Mouse (Mus musculus): ENCODE results near the gene Cd300lg.

The Cd300lg gene

DNA sequence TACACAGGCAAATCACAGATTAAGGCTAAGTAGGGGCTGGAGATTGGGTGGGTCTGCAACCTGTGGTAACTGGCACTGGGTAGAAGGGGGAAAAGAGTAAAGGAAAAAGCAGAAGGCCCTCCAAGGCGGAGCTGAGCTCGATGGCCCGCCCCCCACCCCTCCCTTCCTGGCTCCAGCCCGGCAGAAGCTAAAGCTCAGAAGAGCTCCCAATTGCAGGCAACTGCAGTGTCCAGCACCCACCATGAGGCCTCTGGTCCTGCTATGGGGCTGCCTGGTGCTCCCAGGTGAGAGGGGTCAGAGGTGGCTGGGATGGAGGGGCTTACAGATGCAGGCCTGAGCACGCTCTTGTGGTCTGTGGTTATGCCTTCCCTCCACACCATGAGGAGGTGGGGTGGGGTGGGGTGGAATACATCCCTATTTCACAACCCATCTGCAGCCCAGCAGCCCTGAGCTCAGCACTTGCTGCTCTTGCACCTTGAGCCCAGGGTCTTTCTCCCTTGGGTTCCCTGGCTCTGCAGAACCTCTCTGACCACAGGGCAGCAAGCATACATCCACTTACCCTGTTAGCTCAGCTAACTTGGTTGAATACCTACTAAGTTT, at the start of gene Cd300lg:
Gene Cd300lg (plus strand): TSS at position 160 of the 600 bp plus-strand sequence.
- WGBS, result 67% methylated on average over 5 of the region's 5 CpGs

DNA sequence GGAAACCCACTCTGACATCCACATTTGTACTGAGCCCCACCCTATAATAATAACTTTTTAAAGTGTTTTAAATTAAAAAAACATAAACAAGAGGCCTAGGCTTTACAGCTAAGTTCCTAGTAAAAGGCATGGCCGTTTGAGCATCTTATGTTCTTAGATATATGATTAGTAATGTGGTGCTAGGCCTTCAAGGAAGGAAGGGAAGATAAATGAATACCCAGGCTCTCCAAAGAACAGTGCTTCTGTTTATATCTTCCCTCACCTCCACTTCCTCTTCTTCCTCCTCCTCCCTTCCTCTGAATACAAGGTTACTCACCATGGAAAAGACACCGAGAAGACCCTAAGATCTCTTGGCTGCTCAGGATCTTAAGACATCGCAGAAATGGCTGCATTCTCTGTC, 49.5 kb upstream of the Cd300lg start:
- WGBS, result 63% methylated on average over 3 of the region's 3 CpGs

DNA sequence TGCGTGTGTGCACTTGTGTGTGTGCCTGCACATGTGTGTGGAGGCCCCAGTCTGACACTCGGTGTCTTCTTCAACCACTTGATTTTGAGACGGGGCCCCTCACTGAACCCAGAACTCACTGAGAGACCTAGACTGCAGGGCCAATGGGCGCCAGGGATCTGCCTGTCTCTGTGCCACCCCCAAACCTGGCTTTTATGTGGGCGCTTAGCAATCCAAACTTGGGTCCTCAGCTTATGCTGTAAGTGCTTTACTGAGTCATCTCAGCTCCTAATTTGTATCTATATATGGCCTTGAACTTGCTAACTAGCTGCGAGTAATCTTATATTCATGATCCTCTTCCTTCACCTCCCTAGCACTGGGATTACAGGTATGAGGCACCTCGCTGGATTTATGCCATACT, 48.9 kb upstream of the Cd300lg start:
- WGBS, result 55% methylated on average over 7 of the region's 7 CpGs

GRCm38 (mm10) chr11:101994100-101994499, 47.2 kb upstream of the Cd300lg start:
- WGBS, result 41% methylated on average over 8 of the region's 8 CpGs

DNA sequence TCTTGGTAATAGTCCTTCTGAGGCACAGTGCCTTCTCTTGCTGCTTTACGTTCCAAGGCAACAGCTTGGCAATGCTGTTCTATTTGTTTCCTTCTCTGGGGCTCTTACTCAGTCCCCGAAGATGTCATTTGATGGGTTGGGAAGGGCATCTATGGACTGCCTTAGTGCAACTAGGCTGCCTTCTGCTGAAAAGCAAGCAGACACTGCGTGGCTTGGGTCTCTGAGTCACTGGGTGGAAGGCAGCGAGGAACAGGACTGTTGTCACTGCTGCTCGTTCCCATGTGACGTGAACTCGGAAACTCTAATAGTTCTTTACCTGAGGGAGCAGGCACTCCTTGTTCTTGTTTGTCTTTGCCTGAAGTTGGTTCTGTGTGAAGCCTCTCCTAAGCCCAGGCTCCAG, 45.4 kb upstream of the Cd300lg start:
- WGBS, result 73% methylated on average over 7 of the region's 7 CpGs

GRCm38 (mm10) chr11:101998258-101998657, 43.1 kb upstream of the Cd300lg start:
- 51% methylated on average over 5 of the region's 5 CpGs for WGBS

DNA sequence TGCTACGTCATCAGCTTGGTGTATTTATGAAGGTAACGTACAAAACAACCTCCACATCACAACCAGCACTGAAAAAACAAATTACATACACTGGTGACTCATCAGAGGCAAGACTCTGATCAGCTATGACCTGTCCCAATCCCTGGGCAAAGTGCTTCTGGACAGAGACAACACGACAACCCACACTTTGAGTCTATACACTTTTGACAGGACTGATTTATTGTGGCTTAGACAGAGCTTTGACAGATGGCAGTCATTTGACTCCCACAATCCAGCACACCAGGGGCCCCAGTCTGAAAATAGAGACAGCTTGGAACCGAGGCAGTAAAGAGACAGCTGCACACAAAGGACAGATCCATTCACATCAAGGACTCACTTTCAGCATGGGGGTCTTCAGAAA, 41.8 kb upstream of the Cd300lg start:
- 51% methylated on average over 4 of the region's 4 CpGs for WGBS

- 91% methylated on average over 8 of the region's 8 CpGs for WGBS
These were observed 37.1 kb upstream of the Cd300lg start for GRCm38 (mm10) chr11:102004251-102004650.

- 80% methylated on average over 9 of the region's 9 CpGs for WGBS
These were observed 35.0 kb upstream of the Cd300lg start for GRCm38 (mm10) chr11:102006271-102006670.

DNA sequence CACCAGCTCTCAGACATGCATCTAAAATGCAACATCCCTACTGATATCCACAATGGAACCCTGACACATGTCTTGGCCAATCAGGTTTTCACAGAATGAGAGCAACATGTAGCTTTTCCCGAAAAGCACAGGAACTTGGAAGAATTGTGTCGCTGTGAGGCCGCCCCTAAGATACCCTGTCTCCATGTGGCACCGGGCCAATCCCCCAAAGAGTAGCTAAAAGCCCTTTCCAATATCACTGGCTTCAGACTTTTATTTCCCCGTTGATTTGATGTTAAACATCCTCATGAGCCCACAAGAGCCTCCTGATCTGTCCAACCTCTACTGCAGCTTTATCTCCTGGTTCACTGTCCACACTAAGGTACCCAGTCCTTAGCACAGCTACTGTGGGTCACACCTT, 34.6 kb upstream of the Cd300lg start:
- WGBS, result 74% methylated on average over 5 of the region's 5 CpGs

DNA sequence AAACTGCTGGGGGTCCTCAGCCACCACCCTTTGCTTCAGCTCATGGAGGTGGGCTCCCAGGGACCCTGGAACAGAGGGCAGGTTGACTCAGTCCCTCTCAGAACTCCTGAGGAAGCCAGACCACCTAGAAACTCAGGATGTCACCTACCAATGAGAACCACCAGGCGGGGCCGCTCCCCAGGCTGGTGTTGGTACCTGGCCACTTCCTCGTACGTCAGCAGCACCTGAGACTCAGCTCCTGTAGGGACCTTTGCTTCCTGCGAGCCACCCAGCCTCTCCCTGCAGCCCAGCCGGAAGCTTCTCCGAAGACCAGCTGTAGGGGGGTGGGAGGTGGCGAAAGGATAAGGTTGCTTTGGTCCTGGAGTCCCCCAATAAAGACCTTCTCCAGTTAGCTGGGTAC, 32.9 kb upstream of the Cd300lg start:
- WGBS, result 91% methylated on average over 8 of the region's 8 CpGs

DNA sequence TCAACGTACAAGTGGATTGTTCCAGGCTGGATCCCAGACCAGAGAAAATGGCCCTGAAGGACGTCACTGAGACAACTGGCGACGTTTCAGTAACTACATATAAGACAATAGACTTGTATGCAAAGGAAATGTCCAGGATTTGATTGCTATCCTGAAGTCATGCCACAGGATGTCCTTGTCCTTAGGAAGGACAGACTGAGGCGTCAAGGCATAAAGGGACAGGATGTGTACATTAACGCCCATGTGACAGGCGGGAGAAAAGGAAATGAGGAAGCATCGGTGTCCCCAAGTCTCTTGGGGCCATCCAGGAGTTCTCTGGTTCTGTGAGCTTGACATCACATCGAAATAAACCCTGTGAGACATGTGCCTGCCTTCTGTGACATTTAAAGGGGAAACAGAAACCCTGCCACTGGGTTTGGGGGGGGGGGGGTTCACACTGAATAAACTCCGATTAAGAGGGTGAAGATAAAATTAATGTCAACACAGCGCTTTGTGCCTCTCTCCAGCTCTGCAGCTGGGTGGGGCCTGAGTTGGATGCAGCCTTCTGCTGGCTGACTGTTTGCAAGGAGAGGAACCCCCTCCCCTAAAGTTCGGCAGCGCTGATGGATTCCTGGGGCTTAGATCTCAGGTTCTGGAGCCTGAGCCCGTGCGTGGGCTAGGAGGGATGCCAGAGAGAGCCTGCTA, 32.2 kb upstream of the Cd300lg start:
- 67% methylated on average over 15 of the region's 15 CpGs for WGBS

DNA sequence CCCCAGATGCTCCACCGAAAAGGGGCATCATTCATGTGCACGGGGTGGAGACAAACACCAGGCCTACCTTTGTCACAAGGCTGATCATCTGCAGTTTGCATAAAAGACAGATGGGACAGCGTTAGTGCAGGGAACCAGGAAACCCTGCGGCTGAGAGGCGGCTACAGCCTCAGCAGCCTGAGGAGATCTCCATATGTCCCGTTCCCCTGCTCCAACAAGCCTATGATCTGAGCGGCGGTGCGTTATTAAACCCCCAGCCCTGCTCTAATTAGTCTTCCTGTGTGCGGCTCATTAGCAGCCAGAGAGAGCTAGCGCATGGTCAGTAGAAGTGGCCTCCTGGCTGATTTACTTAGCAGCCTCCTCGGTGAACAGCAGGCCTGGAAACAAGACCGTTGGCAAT, 31.2 kb upstream of the Cd300lg start:
- WGBS, result 41% methylated on average over 13 of the region's 13 CpGs

- 68% methylated on average over 8 of the region's 8 CpGs for WGBS
These were observed 29.8 kb upstream of the Cd300lg start for GRCm38 (mm10) chr11:102011510-102011909.

DNA sequence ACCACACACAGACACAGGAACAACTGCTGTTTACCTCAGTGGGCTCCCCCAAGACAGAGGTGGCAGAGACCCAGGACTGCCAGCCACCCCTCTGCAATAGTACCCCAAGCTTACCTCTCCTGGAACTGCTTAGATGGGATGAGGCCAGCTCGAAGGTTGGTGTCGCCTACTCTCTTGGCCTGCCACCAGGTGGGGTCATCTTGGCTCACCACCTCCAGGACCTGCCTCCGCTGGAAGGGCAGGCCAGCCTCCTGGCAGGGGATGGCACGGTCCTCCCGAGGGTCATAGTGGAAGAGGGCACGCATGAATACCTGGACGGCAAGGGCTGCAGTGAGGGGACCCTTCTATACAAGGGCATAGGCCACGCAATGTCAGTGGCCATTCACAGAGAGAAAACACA, 28.1 kb upstream of the Cd300lg start:
- WGBS, result 85% methylated on average over 8 of the region's 8 CpGs

GRCm38 (mm10) chr11:102015472-102015871, 25.8 kb upstream of the Cd300lg start:
- 72% methylated on average over 6 of the region's 6 CpGs for WGBS

- 62% methylated on average over 1 of the region's 1 CpGs for WGBS
These were observed 25.2 kb upstream of the Cd300lg start for GRCm38 (mm10) chr11:102016136-102016535.

GRCm38 (mm10) chr11:102019736-102020135, 21.6 kb upstream of the Cd300lg start:
- 59% methylated on average over 9 of the region's 9 CpGs for WGBS

DNA sequence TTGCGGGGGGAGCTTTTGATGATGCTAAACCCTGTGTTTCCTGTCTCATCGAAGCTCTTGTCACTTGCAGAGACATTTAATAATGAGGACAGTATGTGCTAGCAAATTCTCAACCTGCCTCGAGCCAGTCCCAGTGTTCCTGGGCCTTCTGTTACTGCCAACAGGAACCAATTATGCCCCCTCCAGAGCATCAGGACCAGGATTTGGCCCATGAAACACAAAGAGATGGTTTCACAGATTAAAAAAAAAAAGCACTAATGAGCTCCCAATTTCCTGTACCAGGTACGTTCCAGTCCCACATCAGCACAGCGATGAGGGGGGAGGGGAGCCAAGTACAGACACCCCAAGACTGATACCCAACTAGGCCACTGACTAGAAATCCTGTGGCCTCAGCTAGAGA, 20.1 kb upstream of the Cd300lg start:
- 64% methylated on average over 5 of the region's 5 CpGs for WGBS

DNA sequence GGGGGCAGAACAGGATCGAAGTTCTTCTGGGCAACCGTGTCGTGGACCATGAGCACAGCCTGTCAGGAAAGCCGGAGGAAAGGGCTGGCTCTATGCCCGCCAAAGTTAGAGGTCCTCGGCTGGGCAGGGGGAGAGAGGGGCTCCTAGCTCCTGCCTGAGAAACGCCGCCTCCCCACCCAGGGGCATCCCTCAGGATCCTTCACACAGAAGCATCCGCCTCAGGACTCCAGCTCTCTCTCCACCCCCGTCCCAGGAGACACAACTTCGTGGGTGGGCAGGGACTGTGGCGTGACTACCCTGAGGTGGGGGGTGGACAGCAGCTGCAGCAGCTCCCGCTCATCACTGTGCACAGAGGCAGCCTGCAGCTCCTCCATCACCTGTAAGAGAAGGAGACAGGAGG, 17.9 kb upstream of the Cd300lg start:
- WGBS, result 54% methylated on average over 13 of the region's 13 CpGs

- WGBS, result 64% methylated on average over 6 of the region's 6 CpGs
These were observed 17.1 kb upstream of the Cd300lg start for GRCm38 (mm10) chr11:102024084-102024758.

- WGBS, result 65% methylated on average over 4 of the region's 4 CpGs
These were observed 16.4 kb upstream of the Cd300lg start for GRCm38 (mm10) chr11:102024875-102025274.

DNA sequence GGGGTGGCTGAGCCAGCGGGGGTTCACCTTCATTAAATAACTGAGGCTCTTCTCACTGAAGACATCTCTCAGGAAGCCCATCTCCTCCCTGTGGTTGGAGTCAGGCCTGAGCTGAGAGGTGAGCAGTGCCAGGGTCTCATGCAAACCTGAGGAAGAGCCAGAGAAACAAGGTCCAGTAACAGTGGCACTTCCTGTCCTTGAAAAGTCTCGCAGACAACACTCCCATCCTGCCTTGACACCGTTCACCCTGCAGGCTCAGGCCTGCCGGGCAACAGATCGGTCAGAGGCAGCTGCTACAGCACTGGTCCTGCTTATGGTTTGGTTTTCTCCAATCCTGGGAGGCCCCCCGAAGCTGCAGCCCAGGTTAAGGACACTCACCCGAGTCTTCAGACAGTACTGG, 16.0 kb upstream of the Cd300lg start:
- WGBS, result 40% methylated on average over 7 of the region's 7 CpGs
